ENCODE assay signal across 8 mouse cellular contexts in the genomic region with DNA sequence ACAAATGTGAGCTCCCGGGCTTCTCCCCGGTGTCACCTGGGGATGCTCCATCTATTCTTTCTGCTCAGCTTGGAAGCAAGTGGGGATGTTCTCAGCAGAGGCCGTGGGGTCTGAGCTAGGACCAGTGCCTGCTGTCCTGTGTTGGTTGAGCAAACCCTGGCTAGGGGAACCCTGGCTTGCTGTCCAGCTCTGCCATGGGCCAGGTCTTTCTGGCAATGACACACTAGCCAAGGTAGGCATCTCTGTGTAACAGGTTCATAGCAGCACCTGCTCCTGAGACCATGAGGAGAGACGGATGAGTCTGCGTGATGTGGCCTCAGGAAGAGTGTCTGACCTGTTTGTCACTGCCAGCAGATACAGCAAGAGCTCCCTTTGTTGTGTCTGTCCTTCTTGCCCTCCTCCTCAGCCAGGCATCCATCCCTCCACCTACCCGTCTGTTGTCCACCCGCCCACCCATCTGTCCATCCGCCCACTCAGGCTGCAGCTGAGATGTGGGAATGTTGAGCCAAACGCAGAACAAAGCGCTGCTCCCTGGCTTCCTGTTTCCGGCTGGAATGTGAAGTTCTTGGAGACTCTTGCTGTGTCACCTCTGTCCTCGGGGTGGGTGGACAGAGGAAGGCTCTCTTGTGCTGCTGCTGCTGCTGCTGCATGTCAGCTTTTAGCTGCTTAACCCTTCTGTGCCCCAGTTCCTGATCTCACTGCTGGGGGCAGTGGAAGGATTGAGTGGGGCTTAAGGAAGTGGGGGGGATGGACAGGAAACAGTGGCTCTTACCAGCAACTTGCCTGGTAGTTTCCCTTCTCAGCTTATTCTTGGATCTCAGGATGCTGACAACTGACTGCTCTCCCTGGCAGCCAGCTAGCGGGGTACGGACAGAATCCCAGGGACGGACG.
DNase-seq lines count a peak whose midpoint lies in the region; ATAC-seq lines count a peak whose summit lies in the region.

No protein-coding gene starts in this region.

- peak; percentile 55 for DNase-seq in right cerebral cortex, adult 18-20 months
- DNase-seq in right cerebral cortex, postnatal 4 days, result no peak
- DNase-seq in embryo, embryonic 10 days (ENCODE audit: low spot score), result peak; percentile 63
- DNase-seq in heart, postnatal 10 days, result peak; percentile 63 to 74
- DNase-seq in neural tube, embryonic 11.5 days (ENCODE audit: low spot score), result no peak
- DNase-seq in layer of hippocampus, adult 9-11 months, result no peak
- DNase-seq in natural killer cell, adult 2 months (ENCODE audit: low spot score in 2 of 2), result no peak

- ATAC-seq in liver, embryonic 12.5 days, result no peak
- no peak for ATAC-seq in neural tube, embryonic 11.5 days (ENCODE audit: insufficient read depth, low FRiP score, low TSS enrichment)

- H3K4me1 ChIP-seq in liver, embryonic 12.5 days, result peaks cover 92% of the 10 kb centered on the region
- peaks cover 62% of the 10 kb centered on the region for H3K4me1 ChIP-seq in neural tube, embryonic 11.5 days (ENCODE audit: control insufficient read depth, insufficient read depth, low read length)

- 0 out of 2 replicates have a peak overlapping the region, but pooled peaks have one; percentile 47 for H3K9ac ChIP-seq in liver, embryonic 12.5 days
- peak overlapping the region; percentile 32; the same call in 1 of the 2 replicates for H3K9ac ChIP-seq in neural tube, embryonic 11.5 days (ENCODE audit: low read length)

- H3K4me2 ChIP-seq in liver, embryonic 12.5 days, result peak overlapping the region; percentile 61
- peak overlapping the region; percentile 23 for H3K4me2 ChIP-seq in neural tube, embryonic 11.5 days (ENCODE audit: low read depth)

- H3K9me3 ChIP-seq in liver, embryonic 12.5 days (replicated peaks), result no peaks in the 10 kb centered on the region
- no peaks in the 10 kb centered on the region for H3K9me3 ChIP-seq in neural tube, embryonic 11.5 days (ENCODE audit: control insufficient read depth, low read length)

- intact Hi-C loops in heart, postnatal 10 days (cut with DNase I), result loop anchor here (1.0 kb wide), 1 partner anchor 42 kb away; no protein-coding TSS in a partner anchor

- peak overlapping the region; percentile 12 for H3K4me3 ChIP-seq in liver, embryonic 12.5 days
- H3K4me3 ChIP-seq in neural tube, embryonic 11.5 days (ENCODE audit: low read depth, low read length), result no peak overlapping the region

- H3K36me3 ChIP-seq in liver, embryonic 12.5 days, result no peaks in the 10 kb centered on the region
- H3K36me3 ChIP-seq in neural tube, embryonic 11.5 days (ENCODE audit: control insufficient read depth, insufficient read depth, low read length), result peaks cover 2% of the 10 kb centered on the region; the same call in 1 of the 2 replicates

- WGBS in liver, embryonic 12.5 days (ENCODE audit: insufficient replicate concordance), result 42% methylated on average over 16 of the region's 16 CpGs
- 49% methylated on average over 16 of the region's 16 CpGs for WGBS in neural tube, embryonic 11.5 days

- peak overlapping the region; percentile 82 for H3K27ac ChIP-seq in liver, embryonic 12.5 days
- H3K27ac ChIP-seq in neural tube, embryonic 11.5 days (ENCODE audit: low read depth, low read length), result peak overlapping the region; percentile 94

- H3K27me3 ChIP-seq in liver, embryonic 12.5 days (replicated peaks), result 0 out of 2 replicates have a peak, but pooled peaks cover 3% of the 10 kb centered on the region
- H3K27me3 ChIP-seq in neural tube, embryonic 11.5 days (ENCODE audit: control insufficient read depth, insufficient read depth, low read length), result no peaks in the 10 kb centered on the region

Comparison
In these comparisons a context has a peak if more than half of its experiments do, and no peak if none do; other contexts are left out.
1. DNase-seq: peak in right cerebral cortex, adult 18-20 months (single experiment), embryo, embryonic 10 days (single experiment) and heart, postnatal 10 days (2 of 2); none in right cerebral cortex, postnatal 4 days (single experiment), neural tube, embryonic 11.5 days (single experiment), layer of hippocampus, adult 9-11 months (single experiment) and natural killer cell, adult 2 months (0 of 2).